Mouse (Mus musculus) CH12.LX (cell line): ENCODE data around the gene Cx3cr1. TPM values are rescaled to one million over a fixed set of nuclear protein-coding genes. Genes with fewer than 3 reads are reported as not detected.

Experiments used
- DNase-seq: peaks from one replicate; pipeline ENCODE4 v3.0.0-alpha.2; 2013; ENCODE audit errors: extremely low read depth
- H3K27ac ChIP-seq: 2 replicates; pipeline ENCODE4 v1.5.1; 2012; ENCODE audit warnings: low read depth, mild to moderate bottlenecking, control low read depth, moderate library complexity; ENCODE audit not compliant: insufficient read depth
- H3K27me3 ChIP-seq: replicated peaks from 2 replicates; pipeline ENCODE3; 2012; ENCODE audit warnings: inconsistent platforms
- H3K36me3 ChIP-seq, 2 experiments: replicated peaks in 1 of 2; 2 replicates each; pipeline versions ENCODE3 to v1.6.1; 2012; ENCODE audit warnings: inconsistent platforms in 1 of 2, low read length in 1 of 2, mild to moderate bottlenecking in 1 of 2, mixed read lengths in 1 of 2, moderate library complexity in 1 of 2; ENCODE audit not compliant: control insufficient read depth in 1 of 2, insufficient read depth in 1 of 2
- H3K4me1 ChIP-seq, 2 experiments: 2 replicates each; pipeline ENCODE4 v1.6.1; 2012; ENCODE audit warnings: inconsistent platforms in 1 of 2, moderate library complexity in 1 of 2; ENCODE audit not compliant: insufficient read depth in 2 of 2, control insufficient read depth in 1 of 2
- H3K4me2 ChIP-seq: 2 replicates; pipeline ENCODE4 v1.6.1; 2012; ENCODE audit warnings: low read depth, mild to moderate bottlenecking, control low read depth; ENCODE audit not compliant: poor library complexity, insufficient read depth, severe bottlenecking
- H3K4me3 ChIP-seq, 3 experiments: fragments of 150-350 bp in 1 of 3; sonication (generic) in 1 of 3; replicated peaks in 1 of 3; 2 replicates each; pipeline versions ENCODE3 to v1.5.1; 2011 to 2012; ENCODE audit warnings: low read depth in 2 of 3, low read length in 2 of 3, mild to moderate bottlenecking in 2 of 3, moderate library complexity in 2 of 3, control low read depth in 1 of 3, improper control_type of control experiment in 1 of 3, inconsistent platforms in 1 of 3, mixed read lengths in 1 of 3; ENCODE audit not compliant: poor library complexity in 1 of 3
- H3K79me2 ChIP-seq: replicated peaks from 2 replicates; pipeline ENCODE4 v1.6.1; 2012; ENCODE audit warnings: mild to moderate bottlenecking, moderate library complexity; ENCODE audit not compliant: control insufficient read depth, poor library complexity, insufficient read depth, severe bottlenecking; ENCODE audit errors: extremely low read depth
- H3K9ac ChIP-seq: 2 replicates; pipeline ENCODE4 v1.6.1; 2012; ENCODE audit warnings: low read depth, mild to moderate bottlenecking, control low read depth, moderate library complexity; ENCODE audit not compliant: insufficient read depth
- H3K9me3 ChIP-seq: replicated peaks from 2 replicates; pipeline ENCODE3; 2012; ENCODE audit warnings: low read length, inconsistent platforms, mixed read lengths
- BHLHE40 ChIP-seq: IDR thresholded peaks from 2 replicates; pipeline ENCODE4 v1.6.1; 2011; ENCODE audit warnings: mild to moderate bottlenecking, low read depth, low read length, improper control_type of control experiment
- CHD2 ChIP-seq: IDR thresholded peaks from 2 replicates; pipeline ENCODE4 v1.6.1; 2011; ENCODE audit warnings: low read length, improper control_type of control experiment
- CTCF ChIP-seq, 2 experiments: IDR thresholded peaks in 1 of 2; conservative IDR thresholded peaks in 1 of 2; 2 replicates each; pipeline ENCODE4 v1.5.1; 2011 to 2012; ENCODE audit warnings: low read depth in 2 of 2, low read length in 2 of 2, improper control_type of control experiment in 1 of 2, inconsistent platforms in 1 of 2, mild to moderate bottlenecking in 1 of 2, moderate library complexity in 1 of 2
- ELF1 ChIP-seq: IDR thresholded peaks from 2 replicates; pipeline ENCODE4 v1.6.1; 2014; ENCODE audit warnings: low read depth, mild to moderate bottlenecking, inconsistent platforms, low read length, improper control_type of control experiment
- EP300 ChIP-seq: IDR thresholded peaks from 2 replicates; pipeline ENCODE4 v1.6.1; 2011; ENCODE audit warnings: low read length, improper control_type of control experiment
- ETS1 ChIP-seq: conservative IDR thresholded peaks from 2 replicates; pipeline ENCODE4 v1.6.1; 2012; ENCODE audit warnings: low read depth, mild to moderate bottlenecking, inconsistent platforms, low read length, improper control_type of control experiment, moderate library complexity
- HCFC1 ChIP-seq: IDR thresholded peaks from 2 replicates; pipeline ENCODE4 v1.6.1; 2012; ENCODE audit warnings: low read depth, mild to moderate bottlenecking, inconsistent platforms, low read length, improper control_type of control experiment
- JUN ChIP-seq: IDR thresholded peaks from 2 replicates; pipeline ENCODE4 v1.6.1; 2011; ENCODE audit warnings: low read depth, mild to moderate bottlenecking, low read length, improper control_type of control experiment, moderate library complexity; ENCODE audit not compliant: insufficient read depth
- JUND ChIP-seq: conservative IDR thresholded peaks from 2 replicates; pipeline ENCODE4 v1.6.1; 2011; ENCODE audit warnings: low read depth, low read length, improper control_type of control experiment
- KAT2A ChIP-seq: IDR thresholded peaks from 2 replicates; pipeline ENCODE4 v1.6.1; 2012; ENCODE audit warnings: low read length, improper control_type of control experiment, inconsistent platforms; ENCODE audit not compliant: insufficient replicate concordance
- MAFK ChIP-seq: IDR thresholded peaks from 2 replicates; pipeline ENCODE4 v1.6.1; 2011; ENCODE audit warnings: low read length, improper control_type of control experiment; ENCODE audit not compliant: insufficient replicate concordance
- MAX ChIP-seq: IDR thresholded peaks from 2 replicates; pipeline ENCODE4 v1.6.1; 2011; ENCODE audit warnings: low read length, improper control_type of control experiment
- MEF2A ChIP-seq: IDR thresholded peaks from 2 replicates; pipeline ENCODE4 v1.6.1; 2014; ENCODE audit warnings: low read depth, mild to moderate bottlenecking, inconsistent platforms, low read length, improper control_type of control experiment, borderline replicate concordance
- MXI1 ChIP-seq: IDR thresholded peaks from 2 replicates; pipeline ENCODE4 v1.6.1; 2011; ENCODE audit warnings: mild to moderate bottlenecking, low read depth, low read length, improper control_type of control experiment
- PAX5 ChIP-seq: IDR thresholded peaks from 2 replicates; pipeline ENCODE4 v1.6.1; 2012; ENCODE audit warnings: low read length, inconsistent platforms, mixed read lengths
- POLR2AphosphoS2 ChIP-seq: IDR thresholded peaks from 2 replicates; pipeline ENCODE4 v1.6.1; 2011; ENCODE audit warnings: low read depth, low read length, improper control_type of control experiment
- RAD21 ChIP-seq: IDR thresholded peaks from 2 replicates; pipeline ENCODE4 v1.6.1; 2011; ENCODE audit warnings: low read depth, mild to moderate bottlenecking, low read length, improper control_type of control experiment, moderate library complexity
- RCOR1 ChIP-seq: conservative IDR thresholded peaks from 2 replicates; pipeline ENCODE4 v1.6.1; 2012; ENCODE audit warnings: low read depth, mild to moderate bottlenecking, inconsistent platforms, low read length, improper control_type of control experiment
- TCF12 ChIP-seq: IDR thresholded peaks from 2 replicates; pipeline ENCODE4 v1.6.1; 2014; ENCODE audit warnings: low read depth, mild to moderate bottlenecking, inconsistent platforms, low read length, improper control_type of control experiment
- UBTF ChIP-seq: IDR thresholded peaks from 2 replicates; pipeline ENCODE4 v1.6.1; 2012; ENCODE audit warnings: low read depth, mild to moderate bottlenecking, inconsistent platforms, low read length, improper control_type of control experiment, moderate library complexity
- USF1 ChIP-seq: IDR thresholded peaks from 2 replicates; pipeline ENCODE4 v1.6.1; 2014; ENCODE audit warnings: low read depth, mild to moderate bottlenecking, inconsistent platforms, low read length, improper control_type of control experiment
- USF2 ChIP-seq: conservative IDR thresholded peaks from 2 replicates; pipeline ENCODE4 v1.6.1; 2011; ENCODE audit warnings: low read depth, low read length, improper control_type of control experiment
- ZC3H11A ChIP-seq: IDR thresholded peaks from 2 replicates; pipeline ENCODE4 v1.6.1; 2012; ENCODE audit warnings: low read depth, mild to moderate bottlenecking, inconsistent platforms, low read length, improper control_type of control experiment
- ZKSCAN1 ChIP-seq: IDR thresholded peaks from 2 replicates; pipeline ENCODE4 v1.6.1; 2012; ENCODE audit warnings: low read depth, inconsistent platforms, low read length, improper control_type of control experiment, borderline replicate concordance
- ZMIZ1 ChIP-seq: IDR thresholded peaks from 2 replicates; pipeline ENCODE4 v1.6.1; 2012; ENCODE audit warnings: low read depth, mild to moderate bottlenecking, inconsistent platforms, low read length, improper control_type of control experiment
- ZNF384 ChIP-seq: IDR thresholded peaks from 2 replicates; pipeline ENCODE4 v1.6.1; 2012; ENCODE audit warnings: low read depth, low read length, improper control_type of control experiment, inconsistent platforms
- dilution Hi-C: fragments of 300-500 bp; cut with MboI; formaldehyde crosslinking; loops from 2 replicates; pipeline ENCODE4 v1.14.3; 2020; ENCODE audit warnings: low sequenced_read_pairs; ENCODE audit not compliant: extremely low pct_unique_long_range_greater_than_20kb, extremely low pct_ligation_motif_present
- in situ Hi-C: fragments of 300-500 bp; cut with MboI; formaldehyde crosslinking; loops from 3 replicates; pipeline ENCODE4 v1.14.3; 2019; ENCODE audit warnings: low sequenced_read_pairs, low pct_ligation_motif_present, low pct_unique_long_range_greater_than_20kb, mixed read lengths
- polyA plus RNA-seq: library from polyadenylated mRNA; unstranded; fragments of >175 nt; gene quantifications from 2 replicates; pipeline ENCODE4 v1.2.1, GENCODE M21; 2012; ENCODE audit warnings: low read depth; ENCODE audit not compliant: insufficient read length
- total RNA-seq, 2 experiments: library from RNA; depleted of rRNA; stranded (reverse); fragments of 300-350 nt in 1 of 2; fragments of >200 nt in 1 of 2; gene quantifications; 2 replicates each; pipeline ENCODE4 v1.2.3; 2012 to 2014

Gene Cx3cr1
- total and polyA plus RNA-seq, 3 experiments: 0.06 TPM; not detected in 2

DNA sequence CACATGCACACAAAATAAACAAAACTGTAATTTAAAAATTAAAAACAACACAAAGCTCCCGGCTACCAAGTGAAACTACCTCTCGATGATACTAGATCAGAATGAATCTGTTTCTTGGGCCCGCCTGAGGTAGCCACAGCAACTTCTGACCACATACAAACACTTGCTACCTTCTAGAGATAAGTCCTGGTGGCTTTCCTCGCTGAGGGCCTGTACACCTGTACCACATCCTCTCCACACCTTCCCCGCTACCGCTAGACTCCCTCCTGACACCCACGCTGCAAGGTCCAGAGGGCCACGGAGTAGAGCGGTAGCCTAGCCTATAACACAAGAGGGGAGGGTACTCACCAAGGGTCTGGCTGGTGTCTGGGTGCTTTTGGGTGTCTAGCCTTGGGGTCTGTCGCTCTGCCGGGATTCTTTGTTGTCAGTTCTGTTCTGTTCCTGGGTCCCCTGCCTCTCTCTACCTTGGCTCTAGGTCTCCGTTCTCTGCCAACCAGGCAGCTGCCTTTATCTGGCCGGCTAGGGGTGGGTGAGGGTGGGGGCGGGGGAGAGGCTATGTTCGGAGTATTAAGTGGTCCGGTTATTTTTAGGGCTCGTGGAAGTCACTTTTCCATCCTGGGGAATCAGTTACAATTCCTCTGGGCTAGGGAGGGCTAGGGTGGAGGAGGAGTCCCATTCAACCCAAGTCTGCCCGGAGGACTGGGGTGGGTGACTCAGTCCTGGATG, 46.4 kb downstream of the Cx3cr1 start, which contains the start of gene Xirp1:
TSS of gene Xirp1 (minus strand) at position 513 of the 726 bp plus-strand sequence.
- dilution Hi-C loops (no loop called here), in situ Hi-C loops (no loop called here)
- no peaks in the 10 kb centered on the region for H3K79me2 ChIP-seq
- 0 out of 2 replicates have a peak within 1 kb of the TSS, but pooled peaks have one; percentile 5 for H3K4me2 ChIP-seq
- TF ChIP-seq ZKSCAN1: no peak
- TF ChIP-seq ZC3H11A: no peak
- DNase-seq: no peak
- H3K4me3 ChIP-seq: no peak within 1 kb of the TSS
- peaks cover 58% of the 10 kb centered on the region for H3K27me3 ChIP-seq
- no peaks in the 10 kb centered on the region for H3K9me3 ChIP-seq
- no peaks in the 10 kb centered on the region for H3K36me3 ChIP-seq
- H3K4me1 ChIP-seq: peaks cover 13 to 34% of the 10 kb centered on the region in 2 experiments
- H3K9ac ChIP-seq: no peak within 1 kb of the TSS
- H3K27ac ChIP-seq: no peak within 1 kb of the TSS

DNA sequence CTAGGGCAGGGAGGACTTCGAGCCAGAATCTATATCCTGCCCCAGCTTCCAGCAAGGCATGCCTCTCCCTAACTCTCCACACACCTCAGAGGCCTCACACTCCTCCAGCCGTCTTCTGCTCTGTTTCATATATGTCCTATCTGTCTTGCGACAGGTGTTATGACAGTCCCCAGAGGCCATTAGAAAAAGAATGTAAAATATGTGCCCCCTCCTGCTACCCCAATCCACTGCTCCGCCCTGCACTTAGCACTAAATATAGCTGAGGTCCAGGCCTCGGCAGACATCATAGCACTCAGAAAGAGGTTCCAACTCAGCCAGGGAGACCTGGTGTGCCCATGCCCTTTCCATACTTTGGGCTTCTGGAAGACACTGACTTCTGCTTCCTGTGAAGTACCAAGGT, 48.5 kb downstream of the Cx3cr1 start:
- in situ Hi-C loops (no loop called here), dilution Hi-C loops (no loop called here)
- peaks cover 64% of the 10 kb centered on the region for H3K27me3 ChIP-seq

DNA sequence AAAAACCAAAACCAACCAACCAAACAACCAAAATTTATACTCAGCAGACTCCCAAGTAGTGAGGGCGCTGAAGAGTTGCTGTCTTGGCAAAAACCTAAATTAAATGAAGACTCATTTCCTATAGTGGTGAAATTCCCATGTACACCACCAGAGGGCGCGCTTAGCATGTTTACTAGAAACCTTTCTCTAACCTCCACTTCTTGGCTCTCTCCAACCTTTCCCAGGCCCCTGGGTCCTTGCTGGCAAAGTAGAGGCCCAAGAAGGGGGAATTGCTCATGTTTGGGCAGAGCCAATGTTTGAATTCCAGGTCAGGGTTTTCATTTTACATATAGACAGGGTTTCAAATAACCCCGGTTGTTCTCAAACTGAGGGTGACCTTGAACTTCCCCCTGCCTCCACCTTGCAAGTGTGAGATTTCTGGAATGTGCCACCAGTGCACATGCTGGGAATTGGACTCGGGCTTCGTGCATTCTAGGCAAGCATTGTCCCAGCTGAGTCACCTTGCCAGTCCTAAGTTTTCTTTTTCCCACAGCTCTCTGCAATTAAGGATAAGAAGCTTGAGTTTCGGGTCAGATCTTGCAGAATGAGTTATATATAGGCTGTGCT, 49.3 kb downstream of the Cx3cr1 start:
- in situ Hi-C loops (no loop called here), dilution Hi-C loops (no loop called here)
- H3K9me3 ChIP-seq: no peaks in the 10 kb centered on the region
- no peak overlapping the region for H3K27ac ChIP-seq
- no peaks in the 10 kb centered on the region for H3K36me3 ChIP-seq
- H3K79me2 ChIP-seq: no peaks in the 10 kb centered on the region
- DNase-seq: peak; percentile 71
- H3K4me2 ChIP-seq: no peak overlapping the region
- H3K27me3 ChIP-seq: peaks cover 67% of the 10 kb centered on the region
- no peak overlapping the region for H3K4me3 ChIP-seq
- no peak overlapping the region for H3K9ac ChIP-seq
- peaks cover 13 to 40% of the 10 kb centered on the region in 2 experiments for H3K4me1 ChIP-seq
- TF ChIP-seq ZKSCAN1: no peak
- TF ChIP-seq USF2: no peak
- TF ChIP-seq ELF1: no peak
- TF ChIP-seq JUND: no peak
- no peak for TF ChIP-seq TCF12
- no peak for TF ChIP-seq EP300
- no peak for TF ChIP-seq ZNF384
- TF ChIP-seq ZMIZ1: no peak
- TF ChIP-seq UBTF: no peak
- no peak for TF ChIP-seq MXI1
- TF ChIP-seq ETS1: no peak
- TF ChIP-seq POLR2AphosphoS2: no peak
- no peak for TF ChIP-seq MEF2A
- TF ChIP-seq KAT2A: no peak
- TF ChIP-seq JUN: no peak
- peak; percentile 83 to 90 for TF ChIP-seq CTCF (conservative IDR thresholded peaks at IDR 0.05 in 1 of 2, IDR thresholded peaks at IDR 0.05 in 1 of 2; ENCODE audit: low read depth in 2 of 2, low read length in 2 of 2)

More for the DNA sequence above, 48.5 kb downstream of the Cx3cr1 start:
- H3K36me3 ChIP-seq: no peaks in the 10 kb centered on the region
- H3K27ac ChIP-seq: no peak overlapping the region
- no peak overlapping the region for H3K4me2 ChIP-seq
- no peak overlapping the region for H3K4me3 ChIP-seq
- no peak for DNase-seq
- H3K9ac ChIP-seq: no peak overlapping the region
- TF ChIP-seq BHLHE40: no peak
- no peak for TF ChIP-seq ZKSCAN1
- no peak for TF ChIP-seq PAX5
- no peak for TF ChIP-seq UBTF
- TF ChIP-seq HCFC1: no peak
- no peak for TF ChIP-seq MXI1
- no peak for TF ChIP-seq RAD21
- TF ChIP-seq MAFK: no peak
- no peak for TF ChIP-seq MEF2A
- TF ChIP-seq EP300: no peak
- no peak for TF ChIP-seq CHD2
- TF ChIP-seq JUND: no peak
- no peak for TF ChIP-seq USF1
- TF ChIP-seq MAX: no peak
- no peak for TF ChIP-seq RCOR1
- no peak for TF ChIP-seq POLR2AphosphoS2
- no peak for TF ChIP-seq ETS1
- H3K4me1 ChIP-seq: peaks cover 13 to 40% of the 10 kb centered on the region in 2 experiments
- no peaks in the 10 kb centered on the region for H3K79me2 ChIP-seq
- no peaks in the 10 kb centered on the region for H3K9me3 ChIP-seq
